Mouse (Mus musculus) stomach, postnatal 0 days (tissue): ENCODE results near the gene Cobll1.

Experiments
- CTCF ChIP-seq: IDR thresholded peaks from 2 replicates; pipeline ENCODE4 v1.5.1; 2016; ENCODE audit warnings: antibody characterized with exemption, low read depth, mild to moderate bottlenecking, moderate library complexity
- EP300 ChIP-seq: optimal IDR thresholded peaks from 2 replicates; pipeline ENCODE3; 2016; ENCODE audit warnings: antibody characterized with exemption

DNA sequence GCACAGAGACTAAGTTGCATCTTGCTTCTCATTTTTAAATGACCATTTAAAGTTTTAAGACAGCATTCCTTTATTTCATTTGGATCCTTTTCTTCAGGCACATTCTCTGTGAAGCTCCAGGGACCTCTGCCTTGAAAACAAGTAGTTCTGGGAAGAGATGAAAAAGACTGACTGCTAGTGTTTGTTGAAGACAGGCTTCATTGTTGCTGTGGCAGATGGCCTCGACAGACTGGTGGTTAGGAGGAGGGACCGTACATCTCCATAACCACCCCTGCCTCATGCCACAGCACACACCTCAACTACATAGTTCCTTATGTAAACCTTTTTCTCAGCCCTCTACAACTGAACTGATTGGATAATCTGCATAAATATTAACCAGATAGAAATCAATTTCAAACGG lies 161.7 kb downstream of the Cobll1 start:
- TF ChIP-seq CTCF (no peak), EP300 (no peak)
